Mouse (Mus musculus): Measurements from ENCODE around the gene Erc2. TPM values are rescaled to one million over a fixed set of nuclear protein-coding genes. Genes with fewer than 3 reads are reported as not detected.

Erc2 gene
- polyA plus RNA-seq, 1 experiment from 2014 or later, result 1.9 TPM

GRCm38 (mm10) chr14:27629369-27630012 is 7.3 kb downstream of the Erc2 start:
- no peak for DNase-seq
- Histone ChIP-seq H3K36me3 (replicated peaks; ENCODE audit: insufficient read depth, low read length) (no peaks in the 10 kb centered on the region), H3K27ac (ENCODE audit: low read depth) (no peak overlapping the region)

GRCm38 (mm10) chr14:27630973-27631640 is 8.9 kb downstream of the Erc2 start:
- Histone ChIP-seq H3K4me3 (ENCODE audit: low read depth, low read length) (no peak overlapping the region), H3K9me3 (ENCODE audit: low read length) (no peaks in the 10 kb centered on the region), H3K36me3 (replicated peaks; ENCODE audit: insufficient read depth, low read length) (no peaks in the 10 kb centered on the region), H3K9ac (replicated peaks) (no peak overlapping the region), H3K27ac (ENCODE audit: low read depth) (no peak overlapping the region), H3K4me2 (ENCODE audit: low read depth, low read length) (no peak overlapping the region), H3K27me3 (ENCODE audit: insufficient read depth, low read length) (no peaks in the 10 kb centered on the region), H3K4me1 (ENCODE audit: insufficient read depth) (no peaks in the 10 kb centered on the region)
- ATAC-seq (no peak), DNase-seq (no peak)
- TF ChIP-seq CTCF (IDR thresholded peaks at IDR 0.05; ENCODE audit: low read depth) (no peak), EP300 (IDR thresholded peaks at IDR 0.05; ENCODE audit: low read depth) (no peak)
- 70% methylated on average over 9 of the region's 9 CpGs for WGBS (ENCODE audit: insufficient replicate concordance)

More at GRCm38 (mm10) chr14:27629369-27630012, 7.3 kb downstream of the Erc2 start:
- no peak for ATAC-seq
- no peaks in the 10 kb centered on the region for H3K4me1 ChIP-seq (ENCODE audit: insufficient read depth)
- no peak overlapping the region for H3K9ac ChIP-seq (replicated peaks)
- TF ChIP-seq EP300 (IDR thresholded peaks at IDR 0.05; ENCODE audit: low read depth) (no peak), CTCF (IDR thresholded peaks at IDR 0.05; ENCODE audit: low read depth) (no peak)
- no peak overlapping the region for H3K4me3 ChIP-seq (ENCODE audit: low read depth, low read length)
- no peaks in the 10 kb centered on the region for H3K9me3 ChIP-seq (ENCODE audit: low read length)
- no peak overlapping the region for H3K4me2 ChIP-seq (ENCODE audit: low read depth, low read length)
- 72% methylated on average over 5 of the region's 5 CpGs for WGBS (ENCODE audit: insufficient replicate concordance)
- no peaks in the 10 kb centered on the region for H3K27me3 ChIP-seq (ENCODE audit: insufficient read depth, low read length)

- 73% methylated on average over 6 of the region's 6 CpGs for WGBS (ENCODE audit: insufficient replicate concordance)
- H3K36me3 ChIP-seq (replicated peaks; ENCODE audit: insufficient read depth, low read length), result no peaks in the 10 kb centered on the region
- no peak overlapping the region for H3K4me2 ChIP-seq (ENCODE audit: low read depth, low read length)
- no peak overlapping the region for H3K9ac ChIP-seq (replicated peaks)
- ATAC-seq (no peak), DNase-seq (no peak)
- H3K4me3 ChIP-seq (ENCODE audit: low read depth, low read length), result no peak overlapping the region
- H3K4me1 ChIP-seq (ENCODE audit: insufficient read depth), result no peaks in the 10 kb centered on the region
- no peaks in the 10 kb centered on the region for H3K9me3 ChIP-seq (ENCODE audit: low read length)
- no peak overlapping the region for H3K27ac ChIP-seq (ENCODE audit: low read depth)
- TF ChIP-seq EP300 (IDR thresholded peaks at IDR 0.05; ENCODE audit: low read depth) (no peak), CTCF (IDR thresholded peaks at IDR 0.05; ENCODE audit: low read depth) (no peak)
- no peaks in the 10 kb centered on the region for H3K27me3 ChIP-seq (ENCODE audit: insufficient read depth, low read length)
Measured at GRCm38 (mm10) chr14:27634761-27635160, 12.5 kb downstream of the Erc2 start.

GRCm38 (mm10) chr14:27636556-27636955 is 14.3 kb downstream of the Erc2 start:
- no peaks in the 10 kb centered on the region for H3K27me3 ChIP-seq (ENCODE audit: insufficient read depth, low read length)
- H3K4me2 ChIP-seq (ENCODE audit: low read depth, low read length), result no peak overlapping the region
- H3K36me3 ChIP-seq (replicated peaks; ENCODE audit: insufficient read depth, low read length), result no peaks in the 10 kb centered on the region
- H3K4me1 ChIP-seq (ENCODE audit: insufficient read depth), result no peaks in the 10 kb centered on the region
- H3K9me3 ChIP-seq (ENCODE audit: low read length), result no peaks in the 10 kb centered on the region
- no peak overlapping the region for H3K4me3 ChIP-seq (ENCODE audit: low read depth, low read length)
- TF ChIP-seq CTCF (IDR thresholded peaks at IDR 0.05; ENCODE audit: low read depth), result no peak
- no peak for TF ChIP-seq EP300 (IDR thresholded peaks at IDR 0.05; ENCODE audit: low read depth)
- ATAC-seq, result no peak
- no peak for DNase-seq
- H3K9ac ChIP-seq (replicated peaks), result no peak overlapping the region
- 64% methylated on average over 2 of the region's 2 CpGs for WGBS (ENCODE audit: insufficient replicate concordance)
- H3K27ac ChIP-seq (ENCODE audit: low read depth), result no peak overlapping the region

GRCm38 (mm10) chr14:27641382-27641781 is 19.2 kb downstream of the Erc2 start:
- Histone ChIP-seq H3K27ac (ENCODE audit: low read depth) (no peak overlapping the region), H3K9me3 (ENCODE audit: low read length) (no peaks in the 10 kb centered on the region), H3K4me3 (ENCODE audit: low read depth, low read length) (no peak overlapping the region), H3K4me1 (ENCODE audit: insufficient read depth) (no peaks in the 10 kb centered on the region), H3K27me3 (ENCODE audit: insufficient read depth, low read length) (no peaks in the 10 kb centered on the region), H3K36me3 (replicated peaks; ENCODE audit: insufficient read depth, low read length) (no peaks in the 10 kb centered on the region), H3K9ac (replicated peaks) (no peak overlapping the region), H3K4me2 (ENCODE audit: low read depth, low read length) (no peak overlapping the region)
- TF ChIP-seq CTCF (IDR thresholded peaks at IDR 0.05; ENCODE audit: low read depth) (no peak), EP300 (IDR thresholded peaks at IDR 0.05; ENCODE audit: low read depth) (no peak)
- ATAC-seq, result no peak
- 72% methylated on average over 3 of the region's 3 CpGs for WGBS (ENCODE audit: insufficient replicate concordance)
- DNase-seq, result no peak

GRCm38 (mm10) chr14:27642981-27643380 is 20.8 kb downstream of the Erc2 start:
- H3K27ac ChIP-seq (ENCODE audit: low read depth), result no peak overlapping the region
- no peaks in the 10 kb centered on the region for H3K9me3 ChIP-seq (ENCODE audit: low read length)
- no peaks in the 10 kb centered on the region for H3K27me3 ChIP-seq (ENCODE audit: insufficient read depth, low read length)
- H3K4me2 ChIP-seq (ENCODE audit: low read depth, low read length), result no peak overlapping the region
- TF ChIP-seq CTCF (IDR thresholded peaks at IDR 0.05; ENCODE audit: low read depth), result no peak
- no peak for TF ChIP-seq EP300 (IDR thresholded peaks at IDR 0.05; ENCODE audit: low read depth)
- no peaks in the 10 kb centered on the region for H3K4me1 ChIP-seq (ENCODE audit: insufficient read depth)
- H3K4me3 ChIP-seq (ENCODE audit: low read depth, low read length), result no peak overlapping the region
- 65% methylated on average over 2 of the region's 2 CpGs for WGBS (ENCODE audit: insufficient replicate concordance)
- DNase-seq, result no peak
- H3K36me3 ChIP-seq (replicated peaks; ENCODE audit: insufficient read depth, low read length), result no peaks in the 10 kb centered on the region
- ATAC-seq, result no peak
- H3K9ac ChIP-seq (replicated peaks), result no peak overlapping the region

All from liver, postnatal 0 days (tissue).